Mouse (Mus musculus): Measurements from ENCODE around the gene Urad. TPM values are rescaled to one million over a fixed set of nuclear protein-coding genes. Genes with fewer than 3 reads are reported as not detected.

The Urad gene
- polyA plus RNA-seq, 1 experiment from 2014 or later: not detected

DNA sequence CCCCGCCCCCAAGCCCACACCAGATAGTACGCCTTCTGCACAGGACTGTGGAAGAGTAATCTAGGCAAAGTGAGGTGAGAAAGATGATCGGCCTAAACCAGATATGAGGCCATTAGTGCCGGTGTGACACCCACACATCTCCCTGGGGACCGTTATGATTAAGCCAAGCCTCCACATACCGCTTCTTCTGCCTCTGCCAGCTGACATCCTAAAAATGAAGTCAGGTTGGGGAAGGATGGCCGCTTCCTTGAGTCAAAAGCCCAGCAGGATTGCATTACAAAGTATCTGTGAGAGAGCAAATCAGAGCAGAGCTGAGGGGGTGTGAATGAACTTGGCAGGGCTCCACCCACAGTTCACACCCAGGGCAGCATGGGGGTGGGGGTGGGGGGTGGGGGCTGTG, 10.5 kb upstream of the Urad start:
- WGBS: 47% methylated on average over 7 of the region's 7 CpGs
- no peaks in the 10 kb centered on the region for H3K36me3 ChIP-seq (ENCODE audit: control insufficient read depth, insufficient read depth, low read length)
- no peaks in the 10 kb centered on the region for H3K27me3 ChIP-seq (replicated peaks; ENCODE audit: control insufficient read depth, insufficient read depth, low read length)
- H3K4me3 ChIP-seq (ENCODE audit: low read depth, low read length): no peak overlapping the region
- ATAC-seq (no peak), DNase-seq (ENCODE audit: low spot score) (no peak)
- H3K9me3 ChIP-seq (replicated peaks; ENCODE audit: control insufficient read depth, low read length): no peaks in the 10 kb centered on the region
- H3K27ac ChIP-seq (ENCODE audit: low read depth, low read length): no peak overlapping the region
- no peaks in the 10 kb centered on the region for H3K4me1 ChIP-seq (ENCODE audit: control insufficient read depth, insufficient read depth, low read length)
- H3K9ac ChIP-seq (ENCODE audit: low read length): no peak overlapping the region
- H3K4me2 ChIP-seq (ENCODE audit: low read length): no peak overlapping the region

GRCm38 (mm10) chr5:147331547-147331946, 9.3 kb upstream of the Urad start:
- no peak overlapping the region for H3K4me3 ChIP-seq (ENCODE audit: low read depth, low read length)
- no peak overlapping the region for H3K9ac ChIP-seq (ENCODE audit: low read length)
- H3K4me1 ChIP-seq (ENCODE audit: control insufficient read depth, insufficient read depth, low read length): no peaks in the 10 kb centered on the region
- H3K27ac ChIP-seq (ENCODE audit: low read depth, low read length): no peak overlapping the region
- no peaks in the 10 kb centered on the region for H3K9me3 ChIP-seq (replicated peaks; ENCODE audit: control insufficient read depth, low read length)
- ATAC-seq (no peak), DNase-seq (ENCODE audit: low spot score) (peak; percentile 40)
- 43% methylated on average over 2 of the region's 2 CpGs for WGBS
- H3K27me3 ChIP-seq (replicated peaks; ENCODE audit: control insufficient read depth, insufficient read depth, low read length): no peaks in the 10 kb centered on the region
- no peaks in the 10 kb centered on the region for H3K36me3 ChIP-seq (ENCODE audit: control insufficient read depth, insufficient read depth, low read length)
- no peak overlapping the region for H3K4me2 ChIP-seq (ENCODE audit: low read length)

GRCm38 (mm10) chr5:147329946-147330345, 7.7 kb upstream of the Urad start:
- H3K9ac ChIP-seq (ENCODE audit: low read length): no peak overlapping the region
- H3K27me3 ChIP-seq (replicated peaks; ENCODE audit: control insufficient read depth, insufficient read depth, low read length): no peaks in the 10 kb centered on the region
- H3K4me2 ChIP-seq (ENCODE audit: low read length): no peak overlapping the region
- no peak for DNase-seq (ENCODE audit: low spot score)
- no peaks in the 10 kb centered on the region for H3K4me1 ChIP-seq (ENCODE audit: control insufficient read depth, insufficient read depth, low read length)
- H3K27ac ChIP-seq (ENCODE audit: low read depth, low read length): no peak overlapping the region
- no peak overlapping the region for H3K4me3 ChIP-seq (ENCODE audit: low read depth, low read length)
- ATAC-seq: no peak
- 82% methylated on average over 11 of the region's 11 CpGs for WGBS
- no peaks in the 10 kb centered on the region for H3K9me3 ChIP-seq (replicated peaks; ENCODE audit: control insufficient read depth, low read length)
- H3K36me3 ChIP-seq (ENCODE audit: control insufficient read depth, insufficient read depth, low read length): no peaks in the 10 kb centered on the region

GRCm38 (mm10) chr5:147327636-147328035, 5.4 kb upstream of the Urad start:
- ATAC-seq (no peak), DNase-seq (ENCODE audit: low spot score) (no peak)
- no peaks in the 10 kb centered on the region for H3K9me3 ChIP-seq (replicated peaks; ENCODE audit: control insufficient read depth, low read length)
- H3K36me3 ChIP-seq (ENCODE audit: control insufficient read depth, insufficient read depth, low read length): no peaks in the 10 kb centered on the region
- no peak overlapping the region for H3K9ac ChIP-seq (ENCODE audit: low read length)
- 88% methylated on average over 5 of the region's 5 CpGs for WGBS
- H3K27ac ChIP-seq (ENCODE audit: low read depth, low read length): no peak overlapping the region
- H3K4me1 ChIP-seq (ENCODE audit: control insufficient read depth, insufficient read depth, low read length): no peaks in the 10 kb centered on the region
- H3K27me3 ChIP-seq (replicated peaks; ENCODE audit: control insufficient read depth, insufficient read depth, low read length): no peaks in the 10 kb centered on the region
- no peak overlapping the region for H3K4me2 ChIP-seq (ENCODE audit: low read length)
- no peak overlapping the region for H3K4me3 ChIP-seq (ENCODE audit: low read depth, low read length)

DNA sequence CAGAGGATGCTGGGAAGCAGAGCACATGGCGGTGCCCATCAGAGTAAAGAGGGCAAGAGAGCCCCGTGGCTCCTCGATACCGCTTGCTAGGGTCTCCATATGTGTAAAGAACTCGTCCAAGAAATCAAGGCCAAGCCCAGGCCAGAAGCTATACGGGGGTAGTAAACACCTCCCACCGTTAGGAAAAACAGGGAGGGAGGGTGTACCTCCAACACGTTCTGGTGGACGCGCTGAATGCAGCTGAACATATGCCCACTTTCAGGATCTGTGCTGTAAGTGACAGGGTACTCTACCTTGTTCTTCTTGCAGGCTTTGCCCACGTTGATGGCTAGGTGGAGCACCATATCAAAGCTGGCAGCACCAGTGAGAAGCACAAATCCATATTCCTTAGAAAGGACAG, 3.7 kb upstream of the Urad start:
- Histone ChIP-seq H3K36me3 (ENCODE audit: control insufficient read depth, insufficient read depth, low read length) (no peaks in the 10 kb centered on the region), H3K4me2 (ENCODE audit: low read length) (no peak overlapping the region), H3K9ac (ENCODE audit: low read length) (no peak overlapping the region), H3K4me1 (ENCODE audit: control insufficient read depth, insufficient read depth, low read length) (no peaks in the 10 kb centered on the region), H3K9me3 (replicated peaks; ENCODE audit: control insufficient read depth, low read length) (no peaks in the 10 kb centered on the region), H3K27ac (ENCODE audit: low read depth, low read length) (no peak overlapping the region), H3K4me3 (ENCODE audit: low read depth, low read length) (no peak overlapping the region), H3K27me3 (replicated peaks; ENCODE audit: control insufficient read depth, insufficient read depth, low read length) (peaks cover 13% of the 10 kb centered on the region)
- ATAC-seq (no peak), DNase-seq (ENCODE audit: low spot score) (no peak)
- WGBS: 70% methylated on average over 11 of the region's 11 CpGs

DNA sequence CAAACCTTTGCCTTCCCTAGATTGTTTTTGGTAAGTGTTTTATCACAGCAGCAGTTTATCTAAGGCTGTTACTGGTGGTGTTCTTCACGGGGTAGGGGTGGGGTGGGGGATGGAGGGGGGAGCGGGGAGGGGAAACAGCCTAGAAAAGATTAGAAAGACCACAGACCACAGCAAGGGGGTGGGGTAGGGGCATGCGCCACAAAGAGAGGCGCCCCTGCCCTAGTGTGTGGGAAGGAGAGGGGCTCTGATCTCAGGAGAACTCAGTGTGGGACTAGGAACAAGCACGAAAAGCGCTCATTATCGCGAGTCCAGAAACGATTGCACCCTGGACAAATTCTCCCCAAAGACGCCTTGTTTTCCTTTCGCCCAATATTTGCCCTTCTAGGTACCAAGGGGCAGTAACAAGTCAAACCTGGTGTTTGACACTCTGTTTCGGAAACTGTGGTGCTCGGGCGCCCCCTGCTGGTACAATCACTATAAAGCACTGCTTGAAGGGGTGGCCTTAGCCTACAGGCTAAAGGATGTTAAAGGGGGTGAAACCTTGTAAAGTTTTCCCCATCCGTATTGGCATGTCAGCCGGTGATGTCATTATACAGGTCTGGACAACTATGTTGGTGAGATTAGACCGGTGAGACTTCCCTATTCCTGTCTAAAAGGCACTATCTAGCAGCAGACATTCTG, 1.1 kb upstream of the Urad start:
- H3K27ac ChIP-seq (ENCODE audit: low read depth, low read length): no peak overlapping the region
- ATAC-seq: peak; percentile 50; the same call in 1 of the 2 replicates
- WGBS: 22% methylated on average over 17 of the region's 17 CpGs
- DNase-seq (ENCODE audit: low spot score): peak; percentile 72
- no peak overlapping the region for H3K4me3 ChIP-seq (ENCODE audit: low read depth, low read length)
- H3K9ac ChIP-seq (ENCODE audit: low read length): no peak overlapping the region
- no peaks in the 10 kb centered on the region for H3K9me3 ChIP-seq (replicated peaks; ENCODE audit: control insufficient read depth, low read length)
- H3K4me2 ChIP-seq (ENCODE audit: low read length): no peak overlapping the region
- no peaks in the 10 kb centered on the region for H3K4me1 ChIP-seq (ENCODE audit: control insufficient read depth, insufficient read depth, low read length)
- no peaks in the 10 kb centered on the region for H3K36me3 ChIP-seq (ENCODE audit: control insufficient read depth, insufficient read depth, low read length)
- peaks cover 25% of the 10 kb centered on the region for H3K27me3 ChIP-seq (replicated peaks; ENCODE audit: control insufficient read depth, insufficient read depth, low read length)

- Histone ChIP-seq H3K27me3 (replicated peaks; ENCODE audit: control insufficient read depth, insufficient read depth, low read length) (peaks cover 62% of the 10 kb centered on the region), H3K4me3 (ENCODE audit: low read depth, low read length) (no peak overlapping the region), H3K4me1 (ENCODE audit: control insufficient read depth, insufficient read depth, low read length) (no peaks in the 10 kb centered on the region), H3K4me2 (ENCODE audit: low read length) (no peak overlapping the region), H3K36me3 (ENCODE audit: control insufficient read depth, insufficient read depth, low read length) (no peaks in the 10 kb centered on the region), H3K27ac (ENCODE audit: low read depth, low read length) (no peak overlapping the region), H3K9me3 (replicated peaks; ENCODE audit: control insufficient read depth, low read length) (no peaks in the 10 kb centered on the region), H3K9ac (ENCODE audit: low read length) (no peak overlapping the region)
- peak; percentile 92 for DNase-seq (ENCODE audit: low spot score)
- ATAC-seq: peak; percentile 74; the same call in 1 of the 2 replicates
These were observed 2.6 kb downstream of the Urad start for GRCm38 (mm10) chr5:147319653-147320052.

- peaks cover 79% of the 10 kb centered on the region for H3K27me3 ChIP-seq (replicated peaks; ENCODE audit: control insufficient read depth, insufficient read depth, low read length)
- no peak for ATAC-seq
- no peak overlapping the region for H3K9ac ChIP-seq (ENCODE audit: low read length)
- H3K36me3 ChIP-seq (ENCODE audit: control insufficient read depth, insufficient read depth, low read length): no peaks in the 10 kb centered on the region
- no peak overlapping the region for H3K27ac ChIP-seq (ENCODE audit: low read depth, low read length)
- no peaks in the 10 kb centered on the region for H3K4me1 ChIP-seq (ENCODE audit: control insufficient read depth, insufficient read depth, low read length)
- no peak for DNase-seq (ENCODE audit: low spot score)
- H3K9me3 ChIP-seq (replicated peaks; ENCODE audit: control insufficient read depth, low read length): no peaks in the 10 kb centered on the region
- H3K4me3 ChIP-seq (ENCODE audit: low read depth, low read length): no peak overlapping the region
- H3K4me2 ChIP-seq (ENCODE audit: low read length): no peak overlapping the region
- WGBS: 27% methylated on average over 7 of the region's 7 CpGs
These were observed 4.2 kb downstream of the Urad start for GRCm38 (mm10) chr5:147317991-147318390.

DNA sequence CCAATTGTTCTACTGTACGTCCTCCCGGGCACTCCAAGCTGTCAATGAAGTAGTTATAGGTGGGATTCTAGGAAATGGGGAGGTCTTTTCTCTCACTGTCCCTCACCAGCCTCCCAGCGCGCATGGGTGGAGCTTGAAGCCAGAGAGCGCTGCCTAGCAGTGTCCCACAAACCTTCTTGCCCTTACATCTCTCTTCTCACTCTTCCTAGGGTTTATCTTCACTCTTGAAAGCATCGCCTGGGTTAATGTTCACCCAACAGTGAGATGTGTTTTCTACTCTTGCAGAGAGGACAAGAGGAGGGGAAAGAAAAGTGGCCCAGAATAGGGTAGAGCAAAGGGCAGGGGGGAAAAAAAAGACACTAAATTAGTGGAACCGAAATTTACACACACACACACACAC, 4.9 kb downstream of the Urad start:
- H3K9me3 ChIP-seq (replicated peaks; ENCODE audit: control insufficient read depth, low read length): no peaks in the 10 kb centered on the region
- H3K9ac ChIP-seq (ENCODE audit: low read length): no peak overlapping the region
- DNase-seq (ENCODE audit: low spot score) (no peak), ATAC-seq (no peak)
- no peak overlapping the region for H3K4me2 ChIP-seq (ENCODE audit: low read length)
- no peak overlapping the region for H3K27ac ChIP-seq (ENCODE audit: low read depth, low read length)
- no peaks in the 10 kb centered on the region for H3K4me1 ChIP-seq (ENCODE audit: control insufficient read depth, insufficient read depth, low read length)
- no peak overlapping the region for H3K4me3 ChIP-seq (ENCODE audit: low read depth, low read length)
- no peaks in the 10 kb centered on the region for H3K36me3 ChIP-seq (ENCODE audit: control insufficient read depth, insufficient read depth, low read length)
- WGBS: 5% methylated on average over 7 of the region's 7 CpGs
- H3K27me3 ChIP-seq (replicated peaks; ENCODE audit: control insufficient read depth, insufficient read depth, low read length): peaks cover 85% of the 10 kb centered on the region
